Mouse (Mus musculus) thymus, postnatal 14 days (tissue): Measurements from ENCODE around the gene Olfr155.

ENCODE experiments used
- DNase-seq: peaks from one replicate; pipeline ENCODE4 v3.0.0; 2021

Olfr155 gene

GRCm38 (mm10) chr4:43851265-43851664, at the start of gene Olfr155:
TSS of gene Olfr155 (plus strand) at chr4:43851565.
- no peak for DNase-seq

GRCm38 (mm10) chr4:43822896-43823550, 28.3 kb upstream of the Olfr155 start:
- DNase-seq: no peak

GRCm38 (mm10) chr4:43823845-43824337, 27.5 kb upstream of the Olfr155 start, which contains the start of gene Olfr156:
TSS of gene Olfr156 (minus strand) at chr4:43823895.
- no peak for DNase-seq

GRCm38 (mm10) chr4:43828806-43829205, 22.6 kb upstream of the Olfr155 start:
- DNase-seq: no peak

- no peak for DNase-seq
Observed at GRCm38 (mm10) chr4:43832031-43832430, 19.3 kb upstream of the Olfr155 start.

- DNase-seq: no peak
Observed at GRCm38 (mm10) chr4:43833752-43834151, 17.6 kb upstream of the Olfr155 start.

- DNase-seq: no peak
Observed at GRCm38 (mm10) chr4:43834749-43835148, 16.6 kb upstream of the Olfr155 start.

GRCm38 (mm10) chr4:43838326-43838725, 13.0 kb upstream of the Olfr155 start:
- DNase-seq: no peak

- no peak for DNase-seq
Observed at GRCm38 (mm10) chr4:43840101-43840500, 11.3 kb upstream of the Olfr155 start, which contains the start of gene Olfr157. TSS of gene Olfr157 (minus strand) at chr4:43840201.

- no peak for DNase-seq
Observed at GRCm38 (mm10) chr4:43854101-43854500, 2.7 kb downstream of the Olfr155 start.

GRCm38 (mm10) chr4:43859886-43860285, 8.5 kb downstream of the Olfr155 start:
- DNase-seq: no peak

GRCm38 (mm10) chr4:43860744-43861519, 9.6 kb downstream of the Olfr155 start:
- DNase-seq: peak; percentile 62

GRCm38 (mm10) chr4:43863298-43863697, 11.9 kb downstream of the Olfr155 start:
- no peak for DNase-seq

- no peak for DNase-seq
Observed at GRCm38 (mm10) chr4:43869821-43870220, 18.5 kb downstream of the Olfr155 start.

GRCm38 (mm10) chr4:43874501-43874900, 23.1 kb downstream of the Olfr155 start:
- DNase-seq: no peak

- DNase-seq: peak; percentile 85
Observed at GRCm38 (mm10) chr4:43875160-43875918, 24.0 kb downstream of the Olfr155 start, which contains the start of gene Reck. TSS of gene Reck (plus strand) at chr4:43875530.

- no peak for DNase-seq
Observed at GRCm38 (mm10) chr4:43875919-43876411, 24.6 kb downstream of the Olfr155 start.

- DNase-seq: no peak
Observed at GRCm38 (mm10) chr4:43877230-43877629, 25.9 kb downstream of the Olfr155 start.

GRCm38 (mm10) chr4:43878121-43878776, 26.9 kb downstream of the Olfr155 start:
- DNase-seq: no peak

GRCm38 (mm10) chr4:43879566-43879965, 28.2 kb downstream of the Olfr155 start:
- DNase-seq: no peak

GRCm38 (mm10) chr4:43884196-43884595, 32.8 kb downstream of the Olfr155 start:
- no peak for DNase-seq

- no peak for DNase-seq
Observed at GRCm38 (mm10) chr4:43891247-43891646, 39.9 kb downstream of the Olfr155 start.
